Mouse (Mus musculus) hindbrain, embryonic 14.5 days (tissue): ENCODE data around the gene Ctdspl. TPM values are rescaled to one million over a fixed set of nuclear protein-coding genes. Genes with fewer than 3 reads are reported as not detected.

Experiments
- ATAC-seq: fragments of 200-750 bp; cut with Nextera tagmentation; 2 replicates; pipeline ENCODE4 v1.8.0; 2017; ENCODE audit warnings: moderate number of reproducible peaks, mild to moderate bottlenecking, moderate TSS enrichment, moderate library complexity; ENCODE audit not compliant: low FRiP score
- DNase-seq: peaks from one replicate; pipeline ENCODE4 v3.0.0-alpha.2; 2015; ENCODE audit warnings: low spot score
- H3K27ac ChIP-seq: fragments of 300-500 bp; sonication (generic); 2 replicates; pipeline ENCODE4 v1.5.1; 2014; ENCODE audit warnings: mild to moderate bottlenecking, moderate library complexity
- H3K27me3 ChIP-seq: fragments of 300-500 bp; sonication (generic); 2 replicates; pipeline ENCODE4 v1.6.1; 2014; ENCODE audit warnings: mild to moderate bottlenecking, low read length, mixed read lengths; ENCODE audit not compliant: control insufficient read depth, insufficient read depth
- H3K36me3 ChIP-seq: fragments of 300-500 bp; sonication (generic); replicated peaks from 2 replicates; pipeline ENCODE4 v1.6.1; 2014; ENCODE audit not compliant: control insufficient read depth, insufficient read depth
- H3K4me1 ChIP-seq: fragments of 300-500 bp; sonication (generic); replicated peaks from 2 replicates; pipeline ENCODE4 v1.6.1; 2014; ENCODE audit warnings: antibody characterized with exemption, low read length, mixed read lengths; ENCODE audit not compliant: control insufficient read depth, insufficient read depth
- H3K4me2 ChIP-seq: fragments of 300-500 bp; sonication (generic); replicated peaks from 2 replicates; pipeline ENCODE4 v1.6.1; 2014; ENCODE audit warnings: mild to moderate bottlenecking, moderate library complexity
- H3K4me3 ChIP-seq: fragments of 300-500 bp; sonication (generic); replicated peaks from 2 replicates; pipeline ENCODE4 v1.5.1; 2014; ENCODE audit warnings: mild to moderate bottlenecking, low read length
- H3K9ac ChIP-seq: fragments of 300-500 bp; sonication (generic); 2 replicates; pipeline ENCODE4 v1.6.1; 2014
- H3K9me3 ChIP-seq: fragments of 300-500 bp; sonication (generic); 2 replicates; pipeline ENCODE4 v1.6.1; 2016; ENCODE audit warnings: low read length; ENCODE audit not compliant: control insufficient read depth
- WGBS: fragments of 180-500 bp; shearing (Covaris S2); extraction: QIAGEN DNeasy Blood & Tissue Kit; methylation state at CpG from one replicate; pipeline ENCODE4 v1.1.7; 2014; 5-methylcytosine and 5-hydroxymethylcytosine counted together
- polyA plus RNA-seq: library from polyadenylated mRNA; unstranded; fragments of >200 nt; fragmentation: Nextera tagmentation; extraction: Ambion mirVana; gene quantifications from 2 replicates; pipeline ENCODE4 v1.2.1, GENCODE M21; 2014

The Ctdspl gene
- polyA plus RNA-seq, 1 experiment from 2014 or later: 7.5 TPM

- WGBS: 81% methylated on average over 9 of the region's 9 CpGs
Measured at GRCm38 (mm10) chr9:119071786-119072185, 145.5 kb downstream of the Ctdspl start.

GRCm38 (mm10) chr9:119073184-119073895, 147.1 kb downstream of the Ctdspl start:
- H3K9ac ChIP-seq: no peak overlapping the region
- H3K27ac ChIP-seq: no peak overlapping the region
- peaks cover 39% of the 10 kb centered on the region for H3K36me3 ChIP-seq
- ATAC-seq (no peak), DNase-seq (no peak)
- no peaks in the 10 kb centered on the region for H3K9me3 ChIP-seq
- WGBS: 88% methylated on average over 15 of the region's 15 CpGs
- no peak overlapping the region for H3K4me2 ChIP-seq
- H3K4me1 ChIP-seq: no peaks in the 10 kb centered on the region
- H3K27me3 ChIP-seq: no peaks in the 10 kb centered on the region
- no peak overlapping the region for H3K4me3 ChIP-seq

More at GRCm38 (mm10) chr9:119071786-119072185, 145.5 kb downstream of the Ctdspl start:
- ATAC-seq: no peak
- Histone ChIP-seq H3K9me3 (no peaks in the 10 kb centered on the region), H3K4me2 (no peak overlapping the region), H3K4me1 (no peaks in the 10 kb centered on the region), H3K9ac (no peak overlapping the region), H3K27me3 (no peaks in the 10 kb centered on the region), H3K36me3 (peaks cover 34% of the 10 kb centered on the region), H3K4me3 (no peak overlapping the region), H3K27ac (no peak overlapping the region)
- DNase-seq: no peak

GRCm38 (mm10) chr9:119075685-119076084, 149.4 kb downstream of the Ctdspl start:
- Histone ChIP-seq H3K9me3 (no peaks in the 10 kb centered on the region), H3K4me2 (no peak overlapping the region), H3K27me3 (no peaks in the 10 kb centered on the region), H3K4me3 (no peak overlapping the region), H3K27ac (no peak overlapping the region), H3K36me3 (peaks cover 46% of the 10 kb centered on the region), H3K9ac (no peak overlapping the region), H3K4me1 (no peaks in the 10 kb centered on the region)
- no peak for DNase-seq
- no peak for ATAC-seq
- WGBS: 71% methylated on average over 16 of the region's 16 CpGs

- no peak overlapping the region for H3K4me2 ChIP-seq
- 0 out of 2 replicates have a peak, but pooled peaks cover 7% of the 10 kb centered on the region for H3K4me1 ChIP-seq
- no peaks in the 10 kb centered on the region for H3K27me3 ChIP-seq
- no peak for DNase-seq
- no peak overlapping the region for H3K9ac ChIP-seq
- no peak overlapping the region for H3K27ac ChIP-seq
- peaks cover 14% of the 10 kb centered on the region; the same call in 1 of the 2 replicates for H3K36me3 ChIP-seq
- no peak for ATAC-seq
- H3K9me3 ChIP-seq: no peaks in the 10 kb centered on the region
- 87% methylated on average over 5 of the region's 5 CpGs for WGBS
- no peak overlapping the region for H3K4me3 ChIP-seq
Measured at GRCm38 (mm10) chr9:119080040-119080675, 153.9 kb downstream of the Ctdspl start.

GRCm38 (mm10) chr9:119082039-119082438, 155.8 kb downstream of the Ctdspl start:
- H3K9me3 ChIP-seq: no peaks in the 10 kb centered on the region
- no peak overlapping the region for H3K4me2 ChIP-seq
- 5% methylated on average over 8 of the region's 8 CpGs for WGBS
- H3K27me3 ChIP-seq: no peaks in the 10 kb centered on the region
- peak overlapping the region; percentile 28; the same call in 1 of the 2 replicates for H3K27ac ChIP-seq
- peak; percentile 45 for DNase-seq
- peaks cover 11% of the 10 kb centered on the region; the same call in 1 of the 2 replicates for H3K36me3 ChIP-seq
- ATAC-seq: peak; percentile 79
- 0 out of 2 replicates have a peak overlapping the region, but pooled peaks have one; percentile 18 for H3K9ac ChIP-seq
- 0 out of 2 replicates have a peak, but pooled peaks cover 7% of the 10 kb centered on the region for H3K4me1 ChIP-seq
- H3K4me3 ChIP-seq: no peak overlapping the region

- WGBS: 74% methylated on average over 7 of the region's 7 CpGs
- H3K4me3 ChIP-seq: no peak overlapping the region
- H3K27me3 ChIP-seq: no peaks in the 10 kb centered on the region
- no peak overlapping the region for H3K9ac ChIP-seq
- DNase-seq: no peak
- H3K4me2 ChIP-seq: no peak overlapping the region
- no peak for ATAC-seq
- H3K4me1 ChIP-seq: 0 out of 2 replicates have a peak, but pooled peaks cover 8% of the 10 kb centered on the region
- H3K36me3 ChIP-seq: peaks cover 9% of the 10 kb centered on the region; the same call in 1 of the 2 replicates
- peak overlapping the region; percentile 58; the same call in 1 of the 2 replicates for H3K27ac ChIP-seq
- no peaks in the 10 kb centered on the region for H3K9me3 ChIP-seq
Measured at GRCm38 (mm10) chr9:119082656-119083430, 156.6 kb downstream of the Ctdspl start.

- H3K9ac ChIP-seq: no peak overlapping the region
- DNase-seq: no peak
- H3K4me2 ChIP-seq: no peak overlapping the region
- H3K4me3 ChIP-seq: no peak overlapping the region
- peaks cover 18% of the 10 kb centered on the region; the same call in 1 of the 2 replicates for H3K4me1 ChIP-seq
- H3K9me3 ChIP-seq: no peaks in the 10 kb centered on the region
- no peak for ATAC-seq
- 85% methylated on average over 10 of the region's 10 CpGs for WGBS
- H3K36me3 ChIP-seq: peaks cover 9% of the 10 kb centered on the region; the same call in 1 of the 2 replicates
- H3K27me3 ChIP-seq: no peaks in the 10 kb centered on the region
- no peak overlapping the region for H3K27ac ChIP-seq
Measured at GRCm38 (mm10) chr9:119083966-119084365, 157.7 kb downstream of the Ctdspl start.

GRCm38 (mm10) chr9:119086451-119086850, 160.2 kb downstream of the Ctdspl start:
- 23% methylated on average over 1 of the region's 1 CpGs for WGBS
- Histone ChIP-seq H3K4me2 (no peak overlapping the region), H3K36me3 (no peaks in the 10 kb centered on the region), H3K9ac (no peak overlapping the region), H3K27me3 (no peaks in the 10 kb centered on the region), H3K27ac (no peak overlapping the region), H3K4me3 (no peak overlapping the region), H3K4me1 (peaks cover 19% of the 10 kb centered on the region), H3K9me3 (no peaks in the 10 kb centered on the region)
- ATAC-seq (no peak), DNase-seq (no peak)

- Histone ChIP-seq H3K27ac (no peak overlapping the region), H3K4me1 (peaks cover 23% of the 10 kb centered on the region), H3K36me3 (no peaks in the 10 kb centered on the region), H3K4me2 (no peak overlapping the region), H3K27me3 (peaks cover 7% of the 10 kb centered on the region; the same call in 1 of the 2 replicates), H3K4me3 (no peak overlapping the region), H3K9me3 (no peaks in the 10 kb centered on the region), H3K9ac (no peak overlapping the region)
- WGBS: 90% methylated on average over 5 of the region's 5 CpGs
- DNase-seq (no peak), ATAC-seq (no peak)
Measured at GRCm38 (mm10) chr9:119087309-119087708, 161.1 kb downstream of the Ctdspl start.
